Mouse (Mus musculus) forebrain, postnatal 0 days (tissue): ENCODE measurements around the gene Lgals8. TPM values are rescaled to one million over a fixed set of nuclear protein-coding genes. Genes with fewer than 3 reads are reported as not detected.

Experiments used
- ATAC-seq: fragments of 200-750 bp; cut with Nextera tagmentation; 2 replicates; pipeline ENCODE4 v1.8.0; 2017; ENCODE audit warnings: mild to moderate bottlenecking, moderate library complexity
- DNase-seq: peaks from one replicate; pipeline ENCODE4 v3.0.0-alpha.2; 2015
- H3K27ac ChIP-seq: fragments of 300-500 bp; sonication (generic); 2 replicates; pipeline ENCODE4 v1.5.1; 2014; ENCODE audit warnings: low read depth, mild to moderate bottlenecking, antibody characterized with exemption, low read length, moderate library complexity, mixed read lengths
- H3K27me3 ChIP-seq: fragments of 300-500 bp; sonication (generic); 2 replicates; pipeline ENCODE4 v1.6.1; 2014; ENCODE audit warnings: mild to moderate bottlenecking, low read length, mixed read lengths; ENCODE audit not compliant: insufficient read depth
- H3K36me3 ChIP-seq: fragments of 300-500 bp; sonication (generic); 2 replicates; pipeline ENCODE4 v1.6.1; 2014; ENCODE audit warnings: mild to moderate bottlenecking, moderate library complexity; ENCODE audit not compliant: insufficient read depth
- H3K4me1 ChIP-seq: fragments of 300-500 bp; sonication (generic); 2 replicates; pipeline ENCODE4 v1.6.1; 2014; ENCODE audit warnings: antibody characterized with exemption; ENCODE audit not compliant: insufficient read depth
- H3K4me2 ChIP-seq: fragments of 300-500 bp; sonication (generic); 2 replicates; pipeline ENCODE4 v1.6.1; 2014; ENCODE audit warnings: low read depth, mild to moderate bottlenecking, moderate library complexity
- H3K4me3 ChIP-seq: fragments of 300-500 bp; sonication (generic); 2 replicates; pipeline ENCODE4 v1.5.1; 2014; ENCODE audit warnings: low read depth, low read length, mixed read lengths
- H3K9ac ChIP-seq: fragments of 300-500 bp; sonication (generic); 2 replicates; pipeline ENCODE4 v1.6.1; 2014; ENCODE audit warnings: mild to moderate bottlenecking
- H3K9me3 ChIP-seq: fragments of 300-500 bp; sonication (generic); 2 replicates; pipeline ENCODE4 v1.6.1; 2016; ENCODE audit warnings: low read length
- CTCF ChIP-seq: sonication (generic); IDR thresholded peaks from 2 replicates; pipeline ENCODE4 v1.5.1; 2016; ENCODE audit warnings: antibody characterized with exemption, control low read depth, low read depth
- WGBS: fragments of 180-500 bp; shearing (Covaris S2); extraction: QIAGEN DNeasy Blood & Tissue Kit; methylation state at CpG from one replicate; pipeline ENCODE4 v1.1.7; 2014; 5-methylcytosine and 5-hydroxymethylcytosine counted together
- polyA plus RNA-seq: library from polyadenylated mRNA; unstranded; fragments of >200 nt; fragmentation: Nextera tagmentation; extraction: Ambion mirVana; gene quantifications from 2 replicates; pipeline ENCODE4 v1.2.1, GENCODE M21; 2015
- total RNA-seq: library from RNA; depleted of rRNA; stranded (reverse); fragments of >200 nt; gene quantifications from 2 replicates; pipeline ENCODE4 v1.2.3, GENCODE M21; 2014; rRNA removed

Lgals8 gene
- total and polyA plus RNA-seq, 2 experiments from 2014 or later: 19.2 to 20.2 TPM

GRCm38 (mm10) chr13:12395571-12395970, 69.2 kb downstream of the Lgals8 start:
- Histone ChIP-seq H3K9me3 (no peaks in the 10 kb centered on the region), H3K4me3 (peak overlapping the region; percentile 72), H3K9ac (peak overlapping the region; percentile 51), H3K4me1 (peaks cover 6% of the 10 kb centered on the region; the same call in 1 of the 2 replicates), H3K4me2 (peak overlapping the region; percentile 78), H3K36me3 (peaks cover 12% of the 10 kb centered on the region; the same call in 1 of the 2 replicates), H3K27ac (no peak overlapping the region), H3K27me3 (no peaks in the 10 kb centered on the region)
- WGBS: under 1% methylated on average over 23 of the region's 23 CpGs
- ATAC-seq (peak; percentile 38), DNase-seq (no peak)
- no peak for TF ChIP-seq CTCF

- peak within 1 kb of the TSS; percentile 51 for H3K9ac ChIP-seq
- peak; percentile 94 for ATAC-seq
- no peaks in the 10 kb centered on the region for H3K9me3 ChIP-seq
- peak within 1 kb of the TSS; percentile 40; the same call in 1 of the 2 replicates for H3K27ac ChIP-seq
- H3K36me3 ChIP-seq: peaks cover 7% of the 10 kb centered on the region; the same call in 1 of the 2 replicates
- DNase-seq: peak; percentile 97
- under 1% methylated on average over 43 of the region's 43 CpGs for WGBS
- no peak for TF ChIP-seq CTCF
- H3K27me3 ChIP-seq: no peaks in the 10 kb centered on the region
- H3K4me1 ChIP-seq: peaks cover 6% of the 10 kb centered on the region; the same call in 1 of the 2 replicates
- H3K4me3 ChIP-seq: peak within 1 kb of the TSS; percentile 72
- H3K4me2 ChIP-seq: peak within 1 kb of the TSS; percentile 78
These were observed 69.9 kb downstream of the Lgals8 start, which contains the start of gene Heatr1 for GRCm38 (mm10) chr13:12394609-12395505. Gene Heatr1, plus strand, starts transcription at chr13:12395027.

Other genes starting within 250 kb of the Lgals8 start
- gene Mtr, start 206.8 kb downstream of the Lgals8 start, total RNA-seq: 5.2 and 8.3 TPM in 2 replicates
- 1.8 and 1.9 TPM in 2 replicates for gene Mtr, start 206.8 kb downstream of the Lgals8 start, polyA plus RNA-seq
- 3.9 and 5.9 TPM in 2 replicates for gene Actn2, start 124.2 kb downstream of the Lgals8 start, total RNA-seq
- gene Actn2, start 124.2 kb downstream of the Lgals8 start, polyA plus RNA-seq: 6.0 TPM in 2 replicates
- 16.2 and 17.8 TPM in 2 replicates for gene Heatr1, start 69.9 kb downstream of the Lgals8 start, total RNA-seq
- 5.2 and 6.0 TPM in 2 replicates for gene Heatr1, start 69.9 kb downstream of the Lgals8 start, polyA plus RNA-seq
- gene Edaradd, start 55.5 kb upstream of the Lgals8 start, total RNA-seq: 3.0 TPM in 2 replicates
- 2.4 and 3.1 TPM in 2 replicates for gene Edaradd, start 55.5 kb upstream of the Lgals8 start, polyA plus RNA-seq
- 6.1 and 9.2 TPM in 2 replicates for gene Ero1lb, start 100.9 kb upstream of the Lgals8 start, total RNA-seq
- gene Ero1lb, start 100.9 kb upstream of the Lgals8 start, polyA plus RNA-seq: 5.3 and 7.2 TPM in 2 replicates